Mouse (Mus musculus): Measurements from ENCODE around the gene Tmem252. TPM values are rescaled to one million over a fixed set of nuclear protein-coding genes. Genes with fewer than 3 reads are reported as not detected.
"Not testable (repeated sequence)": the region's sequence is repeated elsewhere in the genome, so short reads cannot be mapped to it uniquely, and the experiment has no call there.

Tmem252 gene
- polyA plus RNA-seq, 1 experiment from 2014 or later, result 4.8 TPM

GRCm38 (mm10) chr19:24688327-24688726 lies 14.5 kb downstream of the Tmem252 start:
- 77% methylated on average over 6 of the region's 6 CpGs for WGBS

GRCm38 (mm10) chr19:24689531-24689930 lies 15.7 kb downstream of the Tmem252 start:
- H3K9ac ChIP-seq, result no peak overlapping the region
- H3K4me1 ChIP-seq (replicated peaks), result no peaks in the 10 kb centered on the region
- WGBS, result 92% methylated on average over 4 of the region's 4 CpGs
- H3K4me2 ChIP-seq (replicated peaks), result no peak overlapping the region
- no peaks in the 10 kb centered on the region for H3K9me3 ChIP-seq
- H3K27ac ChIP-seq, result no peak overlapping the region
- H3K36me3 ChIP-seq, result no peaks in the 10 kb centered on the region
- no peak overlapping the region for H3K4me3 ChIP-seq (replicated peaks)
- ATAC-seq, result no peak
- H3K27me3 ChIP-seq (replicated peaks), result no peaks in the 10 kb centered on the region

More at GRCm38 (mm10) chr19:24688327-24688726, 14.5 kb downstream of the Tmem252 start:
- Histone ChIP-seq H3K9me3 (no peaks in the 10 kb centered on the region), H3K36me3 (no peaks in the 10 kb centered on the region), H3K27me3 (replicated peaks) (no peaks in the 10 kb centered on the region), H3K4me3 (replicated peaks) (no peak overlapping the region), H3K27ac (no peak overlapping the region), H3K4me1 (replicated peaks) (peaks cover 6% of the 10 kb centered on the region), H3K9ac (no peak overlapping the region), H3K4me2 (replicated peaks) (no peak overlapping the region)
- no peak for ATAC-seq

- Histone ChIP-seq H3K4me3 (replicated peaks) (no peak overlapping the region), H3K4me2 (replicated peaks) (no peak overlapping the region), H3K4me1 (replicated peaks) (no peaks in the 10 kb centered on the region), H3K27ac (no peak overlapping the region), H3K27me3 (replicated peaks) (no peaks in the 10 kb centered on the region), H3K9me3 (no peaks in the 10 kb centered on the region), H3K9ac (no peak overlapping the region), H3K36me3 (no peaks in the 10 kb centered on the region)
- ATAC-seq, result no peak
- WGBS, result 94% methylated on average over 2 of the region's 2 CpGs
Measured at GRCm38 (mm10) chr19:24692691-24693090, 18.9 kb downstream of the Tmem252 start.

DNA sequence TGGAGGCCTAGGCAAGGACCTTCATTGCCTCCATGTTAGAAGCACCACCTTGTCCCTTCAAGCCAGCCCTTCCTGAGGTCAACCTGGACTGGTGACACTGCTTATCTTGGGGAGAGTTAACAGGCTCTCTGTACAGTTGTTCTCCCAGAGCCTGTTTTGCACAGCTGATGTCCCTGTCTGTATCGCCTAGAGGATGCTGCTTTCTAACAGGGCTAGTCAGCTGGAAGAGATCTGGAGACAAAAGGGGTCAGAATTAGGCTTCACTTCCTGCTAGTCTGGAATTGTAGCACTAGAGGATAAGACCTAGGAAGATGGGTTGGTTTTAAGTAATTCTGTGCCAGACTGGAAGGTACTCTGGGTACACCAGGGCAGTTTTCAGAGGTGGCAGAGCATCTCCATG lies 24.1 kb downstream of the Tmem252 start:
- H3K27ac ChIP-seq, result no peak overlapping the region

GRCm38 (mm10) chr19:24698651-24699050 lies 24.8 kb downstream of the Tmem252 start:
- no peak overlapping the region for H3K9ac ChIP-seq
- H3K4me3 ChIP-seq (replicated peaks), result no peak overlapping the region
- H3K27ac ChIP-seq, result no peak overlapping the region
- 0 out of 2 replicates have a peak, but pooled peaks cover 2% of the 10 kb centered on the region for H3K4me1 ChIP-seq (replicated peaks)
- no peaks in the 10 kb centered on the region for H3K27me3 ChIP-seq (replicated peaks)
- ATAC-seq, result no peak
- no peaks in the 10 kb centered on the region for H3K9me3 ChIP-seq
- H3K36me3 ChIP-seq, result no peaks in the 10 kb centered on the region
- no peak overlapping the region for H3K4me2 ChIP-seq (replicated peaks)
- WGBS, result 50% methylated on average over 5 of the region's 5 CpGs

More for the DNA sequence above, 24.1 kb downstream of the Tmem252 start:
- no peak for ATAC-seq
- Histone ChIP-seq H3K4me1 (replicated peaks) (0 out of 2 replicates have a peak, but pooled peaks cover 2% of the 10 kb centered on the region), H3K4me3 (replicated peaks) (no peak overlapping the region), H3K27me3 (replicated peaks) (no peaks in the 10 kb centered on the region), H3K9ac (no peak overlapping the region), H3K36me3 (no peaks in the 10 kb centered on the region), H3K9me3 (no peaks in the 10 kb centered on the region), H3K4me2 (replicated peaks) (no peak overlapping the region)
- 67% methylated on average over 1 of the region's 1 CpGs for WGBS

DNA sequence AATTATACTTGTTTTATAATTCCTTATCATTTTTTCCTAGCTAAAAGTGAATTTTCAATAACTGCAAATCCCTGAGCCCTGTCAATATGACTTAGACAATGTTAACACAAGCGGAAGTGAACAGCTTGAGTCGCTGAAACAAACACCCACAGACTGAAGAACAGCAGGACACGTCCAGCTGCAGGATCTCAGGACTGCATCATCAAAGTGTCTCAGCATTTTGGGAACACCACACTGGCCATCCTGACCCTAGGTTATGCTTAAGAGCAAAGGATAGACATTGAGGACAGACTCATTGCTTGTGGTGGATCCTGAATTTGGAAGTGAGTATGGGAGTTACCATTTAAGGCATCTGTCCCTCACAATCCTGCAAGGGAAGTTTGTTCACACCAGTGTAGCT lies 25.4 kb downstream of the Tmem252 start:
- 54% methylated on average over 3 of the region's 3 CpGs for WGBS
- no peak for ATAC-seq
- Histone ChIP-seq H3K9ac (no peak overlapping the region), H3K4me1 (replicated peaks) (0 out of 2 replicates have a peak, but pooled peaks cover 2% of the 10 kb centered on the region), H3K4me3 (replicated peaks) (no peak overlapping the region), H3K4me2 (replicated peaks) (no peak overlapping the region), H3K36me3 (no peaks in the 10 kb centered on the region), H3K27ac (no peak overlapping the region), H3K9me3 (no peaks in the 10 kb centered on the region), H3K27me3 (replicated peaks) (no peaks in the 10 kb centered on the region)

GRCm38 (mm10) chr19:24699910-24700309 lies 26.1 kb downstream of the Tmem252 start:
- H3K4me1 ChIP-seq (replicated peaks), result 0 out of 2 replicates have a peak, but pooled peaks cover 2% of the 10 kb centered on the region
- no peak overlapping the region for H3K9ac ChIP-seq
- no peak overlapping the region for H3K4me2 ChIP-seq (replicated peaks)
- no peaks in the 10 kb centered on the region for H3K27me3 ChIP-seq (replicated peaks)
- H3K27ac ChIP-seq, result no peak overlapping the region
- H3K9me3 ChIP-seq, result no peaks in the 10 kb centered on the region
- no peak for ATAC-seq
- H3K4me3 ChIP-seq (replicated peaks), result no peak overlapping the region
- no peaks in the 10 kb centered on the region for H3K36me3 ChIP-seq

DNA sequence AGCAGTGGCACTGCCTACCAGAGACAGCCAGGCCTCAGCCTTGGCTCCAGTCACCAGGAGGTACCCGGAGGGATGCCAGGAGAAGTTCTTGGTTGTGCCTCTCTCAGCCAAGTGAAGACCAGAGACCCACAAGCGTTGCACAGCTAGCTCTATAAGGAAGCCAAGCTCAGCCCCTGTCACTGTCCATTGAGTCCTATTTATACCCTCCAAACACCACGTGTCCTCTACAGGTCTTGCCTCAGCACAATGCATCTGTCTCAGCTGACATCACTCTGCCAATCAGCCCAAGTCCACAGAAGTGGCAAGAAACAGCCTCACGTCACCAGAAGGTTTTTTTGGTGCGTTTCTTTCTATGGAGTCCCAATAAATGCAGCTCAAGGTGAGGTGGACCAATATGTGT lies 26.9 kb downstream of the Tmem252 start:
- no peak overlapping the region for H3K4me2 ChIP-seq (replicated peaks)
- no peak overlapping the region for H3K27ac ChIP-seq
- no peaks in the 10 kb centered on the region for H3K9me3 ChIP-seq
- 0 out of 2 replicates have a peak, but pooled peaks cover 2% of the 10 kb centered on the region for H3K4me1 ChIP-seq (replicated peaks)
- no peak overlapping the region for H3K9ac ChIP-seq
- no peaks in the 10 kb centered on the region for H3K27me3 ChIP-seq (replicated peaks)
- H3K36me3 ChIP-seq, result no peaks in the 10 kb centered on the region
- no peak for ATAC-seq
- H3K4me3 ChIP-seq (replicated peaks), result no peak overlapping the region
- 85% methylated on average over 5 of the region's 5 CpGs for WGBS

- no peak overlapping the region for H3K9ac ChIP-seq
- H3K4me2 ChIP-seq (replicated peaks), result no peak overlapping the region
Measured at GRCm38 (mm10) chr19:24701716-24702115, 27.9 kb downstream of the Tmem252 start.

DNA sequence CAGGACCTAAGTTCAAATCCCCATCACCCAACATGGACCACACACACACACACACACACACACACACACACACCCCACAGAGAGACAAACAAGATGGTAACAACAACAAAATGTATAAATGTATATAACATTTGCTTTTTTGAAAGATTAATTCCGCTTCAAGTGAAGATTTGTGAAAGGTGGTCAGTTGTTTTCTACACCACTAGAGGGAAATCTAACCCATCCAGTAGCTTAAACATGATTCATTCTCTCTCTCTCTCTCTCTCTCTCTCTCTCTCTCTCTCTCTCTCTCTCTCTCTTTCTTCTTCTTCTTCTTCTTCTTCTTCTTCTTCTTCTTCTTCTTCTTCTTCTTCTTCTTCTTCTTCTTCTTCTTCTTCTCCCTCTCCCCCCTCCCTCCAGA lies 29.4 kb downstream of the Tmem252 start:
- not testable (repeated sequence) for H3K9me3 ChIP-seq; H3K27ac ChIP-seq; H3K27me3 ChIP-seq (replicated peaks); H3K9ac ChIP-seq; H3K36me3 ChIP-seq; H3K4me2 ChIP-seq (replicated peaks); H3K4me3 ChIP-seq (replicated peaks); H3K4me1 ChIP-seq (replicated peaks); ATAC-seq
- 82% methylated on average over 1 of the region's 1 CpGs for WGBS

More at GRCm38 (mm10) chr19:24701716-24702115, 27.9 kb downstream of the Tmem252 start:
- Histone ChIP-seq H3K27ac (no peak overlapping the region), H3K27me3 (replicated peaks) (no peaks in the 10 kb centered on the region), H3K4me3 (replicated peaks) (no peak overlapping the region), H3K9me3 (no peaks in the 10 kb centered on the region), H3K36me3 (no peaks in the 10 kb centered on the region), H3K4me1 (replicated peaks) (0 out of 2 replicates have a peak, but pooled peaks cover 2% of the 10 kb centered on the region)
- ATAC-seq, result no peak
- 66% methylated on average over 8 of the region's 8 CpGs for WGBS

DNA sequence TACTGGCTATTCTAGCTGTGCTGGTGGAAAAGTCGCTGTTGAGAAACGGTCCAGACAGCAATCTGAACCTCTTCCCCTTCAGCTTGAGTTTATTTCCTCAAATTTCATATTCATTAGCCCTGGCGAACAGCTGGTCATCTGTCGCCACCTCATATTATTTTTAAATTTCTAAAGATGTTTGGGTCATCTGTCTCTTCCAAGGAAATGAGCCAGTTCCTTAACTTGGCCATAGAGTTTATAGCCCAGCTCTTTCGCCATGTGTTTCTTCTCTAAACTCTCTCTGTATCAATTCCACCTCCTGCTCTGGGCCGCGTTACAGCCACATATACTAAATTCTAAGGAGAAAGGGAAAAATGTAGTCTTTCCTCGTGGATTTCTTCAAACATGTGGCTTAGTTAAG lies 29.9 kb downstream of the Tmem252 start:
- H3K36me3 ChIP-seq, result no peaks in the 10 kb centered on the region
- 0 out of 2 replicates have a peak, but pooled peaks cover 4% of the 10 kb centered on the region for H3K4me1 ChIP-seq (replicated peaks)
- ATAC-seq, result no peak
- no peak overlapping the region for H3K9ac ChIP-seq
- no peak overlapping the region for H3K4me3 ChIP-seq (replicated peaks)
- no peaks in the 10 kb centered on the region for H3K9me3 ChIP-seq
- no peak overlapping the region for H3K27ac ChIP-seq
- WGBS, result 51% methylated on average over 8 of the region's 8 CpGs
- no peaks in the 10 kb centered on the region for H3K27me3 ChIP-seq (replicated peaks)
- no peak overlapping the region for H3K4me2 ChIP-seq (replicated peaks)

GRCm38 (mm10) chr19:24704326-24704725 lies 30.5 kb downstream of the Tmem252 start:
- H3K27me3 ChIP-seq (replicated peaks), result no peaks in the 10 kb centered on the region
- H3K9me3 ChIP-seq, result no peaks in the 10 kb centered on the region
- no peaks in the 10 kb centered on the region for H3K36me3 ChIP-seq
- 0 out of 2 replicates have a peak, but pooled peaks cover 2% of the 10 kb centered on the region for H3K4me1 ChIP-seq (replicated peaks)
- H3K27ac ChIP-seq, result no peak overlapping the region
- no peak overlapping the region for H3K4me2 ChIP-seq (replicated peaks)
- no peak overlapping the region for H3K4me3 ChIP-seq (replicated peaks)
- no peak for ATAC-seq
- WGBS, result 75% methylated on average over 2 of the region's 2 CpGs
- no peak overlapping the region for H3K9ac ChIP-seq

GRCm38 (mm10) chr19:24705395-24705794 lies 31.6 kb downstream of the Tmem252 start:
- H3K36me3 ChIP-seq, result no peaks in the 10 kb centered on the region
- H3K9me3 ChIP-seq, result no peaks in the 10 kb centered on the region
- H3K4me2 ChIP-seq (replicated peaks), result no peak overlapping the region
- WGBS, result 80% methylated on average over 1 of the region's 1 CpGs
- H3K4me1 ChIP-seq (replicated peaks), result 0 out of 2 replicates have a peak, but pooled peaks cover 2% of the 10 kb centered on the region
- no peaks in the 10 kb centered on the region for H3K27me3 ChIP-seq (replicated peaks)
- no peak overlapping the region for H3K27ac ChIP-seq
- H3K4me3 ChIP-seq (replicated peaks), result no peak overlapping the region
- no peak overlapping the region for H3K9ac ChIP-seq
- ATAC-seq, result no peak; the same call in 1 of the 2 replicates
